Mouse (Mus musculus): ENCODE measurements around the gene Gatm. TPM values are rescaled to one million over a fixed set of nuclear protein-coding genes. Genes with fewer than 3 reads are reported as not detected.
A peak's percentile ranks its signal among the peaks of the same experiment; 100 is the strongest.

Gene Gatm
- polyA plus RNA-seq, 1 experiment from 2014 or later: 21.5 TPM

DNA sequence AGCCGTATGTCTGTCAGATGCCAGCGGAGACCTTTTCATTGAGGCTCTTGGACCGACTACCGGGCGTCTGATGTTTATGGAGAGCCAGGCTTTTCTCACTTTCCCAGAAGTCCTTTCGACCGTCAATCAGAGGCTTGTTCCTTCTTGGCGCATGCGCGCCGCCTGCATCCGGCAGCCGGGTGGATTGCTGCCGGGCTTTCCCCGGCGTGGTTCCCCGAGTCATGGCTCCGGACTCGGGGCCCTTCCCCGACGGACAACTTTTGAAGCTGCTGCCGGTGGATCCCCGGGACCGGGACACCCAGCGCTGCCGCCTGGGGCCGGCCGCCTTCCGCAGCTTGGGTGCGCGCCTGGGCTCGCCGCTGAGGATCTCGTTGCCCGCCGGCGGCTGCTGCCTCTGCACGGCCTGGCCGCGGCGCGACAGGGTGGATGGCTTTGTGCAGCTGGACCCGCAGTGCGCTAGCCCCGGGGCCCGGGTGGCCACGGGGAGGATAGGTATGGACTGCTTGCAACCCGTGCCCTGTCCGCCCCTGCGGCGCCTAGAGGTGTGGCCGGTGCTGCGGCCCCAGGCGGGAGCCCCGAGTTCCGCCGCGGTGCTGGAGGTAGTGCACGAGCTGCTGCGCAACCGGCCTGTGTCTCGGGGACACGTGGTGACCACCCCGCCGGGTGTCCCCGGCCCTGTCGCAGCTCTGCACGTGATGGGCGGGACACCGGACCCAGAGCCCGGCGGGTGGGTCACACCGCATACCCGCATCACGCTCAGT, 19.5 kb upstream of the Gatm start:
- Histone ChIP-seq H3K27ac (replicated peaks) (peak overlapping the region; percentile 88), H3K27me3 (ENCODE audit: low read depth, poor library complexity, severe bottlenecking) (0 out of 2 replicates have a peak, but pooled peaks cover 4% of the 10 kb centered on the region), H3K9me3 (replicated peaks) (no peaks in the 10 kb centered on the region), H3K4me1 (peaks cover 20% of the 10 kb centered on the region), H3K36me3 (peaks cover 27% of the 10 kb centered on the region), H3K4me3 (peak overlapping the region; percentile 100)
- under 1% methylated on average over 75 of the region's 75 CpGs for WGBS
- DNase-seq (ENCODE audit: low spot score): peak; percentile 89

DNA sequence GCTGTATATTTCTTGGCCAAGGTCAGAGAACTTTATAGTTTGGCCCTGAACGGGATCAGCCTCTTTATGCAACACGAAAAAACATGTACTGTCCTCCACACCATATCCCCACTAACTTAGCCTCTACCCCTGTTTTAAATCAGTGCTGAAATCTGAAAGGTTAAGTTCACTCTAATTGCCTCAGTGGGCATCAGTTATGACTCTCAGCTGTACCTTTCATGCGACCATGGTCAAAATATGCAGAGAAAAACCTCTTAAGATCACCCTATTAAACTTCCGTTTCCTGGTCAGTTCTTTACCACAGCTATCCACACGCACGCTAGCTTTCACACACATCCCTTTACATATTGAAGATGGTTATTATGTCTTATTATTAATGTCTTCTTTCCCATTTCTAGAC, 18.8 kb upstream of the Gatm start:
- H3K27ac ChIP-seq (replicated peaks): peak overlapping the region; percentile 88; the same call in 1 of the 2 replicates
- H3K36me3 ChIP-seq: peaks cover 27% of the 10 kb centered on the region
- H3K27me3 ChIP-seq (ENCODE audit: low read depth, poor library complexity, severe bottlenecking): 0 out of 2 replicates have a peak, but pooled peaks cover 4% of the 10 kb centered on the region
- WGBS: 73% methylated on average over 6 of the region's 6 CpGs
- peak overlapping the region; percentile 100 for H3K4me3 ChIP-seq
- no peaks in the 10 kb centered on the region for H3K9me3 ChIP-seq (replicated peaks)
- H3K4me1 ChIP-seq: peaks cover 20% of the 10 kb centered on the region
- DNase-seq (ENCODE audit: low spot score): no peak

DNA sequence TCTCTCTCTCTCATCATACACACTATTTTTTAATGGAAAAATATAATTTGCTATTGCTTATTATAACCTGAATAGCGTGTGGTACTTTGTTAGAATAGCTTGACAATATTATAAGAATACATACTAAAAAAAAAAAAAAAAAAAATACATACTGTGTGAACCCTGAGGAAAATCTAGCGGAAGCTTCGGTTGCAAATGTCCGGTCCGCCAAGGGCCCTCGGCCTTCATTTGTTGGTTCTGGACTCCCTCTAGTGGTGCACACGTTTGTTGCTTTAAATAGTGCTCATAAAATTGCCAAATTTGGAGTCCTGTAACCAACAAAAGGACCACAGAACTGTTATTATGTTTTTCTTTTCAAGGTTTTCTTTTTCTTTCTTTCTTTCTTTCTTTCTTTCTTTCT, 17.9 kb upstream of the Gatm start:
- Histone ChIP-seq H3K27ac (replicated peaks) (no peak overlapping the region), H3K9me3 (replicated peaks) (no peaks in the 10 kb centered on the region), H3K4me1 (peaks cover 20% of the 10 kb centered on the region), H3K36me3 (peaks cover 19% of the 10 kb centered on the region), H3K27me3 (ENCODE audit: low read depth, poor library complexity, severe bottlenecking) (0 out of 2 replicates have a peak, but pooled peaks cover 4% of the 10 kb centered on the region), H3K4me3 (no peak overlapping the region)
- WGBS: 4% methylated on average over 7 of the region's 7 CpGs
- peak; percentile 70 for DNase-seq (ENCODE audit: low spot score)

DNA sequence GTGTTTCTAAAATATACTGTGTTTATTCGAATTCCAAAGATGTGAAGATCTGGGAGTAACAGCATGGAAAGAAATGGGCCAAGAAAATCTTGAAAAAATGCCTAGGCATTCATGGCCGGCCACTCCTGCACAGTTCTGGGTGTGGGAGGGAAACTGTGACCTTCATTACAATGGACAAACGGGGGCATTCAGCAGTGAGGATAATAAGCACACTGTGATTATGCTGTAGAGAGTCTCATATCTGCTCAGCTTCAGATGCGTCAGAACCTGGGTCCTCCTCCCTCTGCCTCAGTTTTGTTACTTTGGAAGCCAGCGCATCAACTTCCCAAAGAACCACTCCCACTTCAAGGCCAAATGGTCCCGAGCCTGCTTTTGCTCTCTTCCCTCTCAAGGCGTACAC, 14.8 kb upstream of the Gatm start:
- no peak for DNase-seq (ENCODE audit: low spot score)
- Histone ChIP-seq H3K4me1 (peaks cover 6% of the 10 kb centered on the region), H3K27ac (replicated peaks) (no peak overlapping the region), H3K27me3 (ENCODE audit: low read depth, poor library complexity, severe bottlenecking) (0 out of 2 replicates have a peak, but pooled peaks cover 4% of the 10 kb centered on the region), H3K9me3 (replicated peaks) (no peaks in the 10 kb centered on the region), H3K36me3 (no peaks in the 10 kb centered on the region), H3K4me3 (no peak overlapping the region)
- WGBS: 75% methylated on average over 7 of the region's 7 CpGs

DNA sequence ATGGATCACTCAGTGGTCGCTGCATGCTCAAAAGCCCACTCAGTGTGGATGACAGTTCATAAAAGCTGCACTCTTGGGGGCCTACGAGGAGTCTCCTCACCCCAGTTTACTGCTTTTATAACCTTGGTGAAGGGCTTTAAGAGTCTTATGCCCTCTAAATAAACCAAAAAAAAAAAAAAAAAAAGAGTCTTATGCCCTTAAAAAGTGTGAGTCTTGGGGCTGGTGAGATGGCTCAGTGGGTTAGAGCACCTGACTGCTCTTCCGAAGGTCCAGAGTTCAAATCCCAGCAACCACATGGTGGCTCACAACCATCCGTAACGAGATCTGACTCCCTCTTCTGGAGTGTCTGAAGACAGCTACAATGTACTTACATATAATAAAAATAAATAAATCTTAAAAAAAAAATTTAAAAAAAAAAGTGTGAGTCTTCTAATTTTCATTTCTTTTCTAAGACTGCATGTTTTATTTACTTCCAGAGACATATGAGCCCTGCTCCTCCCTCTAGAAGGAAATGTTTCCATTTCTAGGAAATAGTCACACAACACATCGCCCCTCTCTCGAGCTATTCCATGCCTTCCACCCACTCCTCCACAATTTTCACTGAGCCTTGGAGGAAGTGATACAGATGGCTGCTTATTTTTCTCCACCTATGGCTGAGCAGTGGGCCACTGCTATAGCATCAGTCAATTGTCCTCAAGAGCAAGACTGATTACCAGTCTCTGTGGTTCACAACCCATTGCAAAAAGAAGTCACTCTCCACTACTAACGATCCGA, 10.4 kb upstream of the Gatm start:
- Histone ChIP-seq H3K27me3 (ENCODE audit: low read depth, poor library complexity, severe bottlenecking) (0 out of 2 replicates have a peak, but pooled peaks cover 4% of the 10 kb centered on the region), H3K4me3 (no peak overlapping the region), H3K36me3 (no peaks in the 10 kb centered on the region), H3K27ac (replicated peaks) (no peak overlapping the region), H3K4me1 (peaks cover 21% of the 10 kb centered on the region), H3K9me3 (replicated peaks) (no peaks in the 10 kb centered on the region)
- 82% methylated on average over 9 of the region's 9 CpGs for WGBS
- DNase-seq (ENCODE audit: low spot score): no peak

DNA sequence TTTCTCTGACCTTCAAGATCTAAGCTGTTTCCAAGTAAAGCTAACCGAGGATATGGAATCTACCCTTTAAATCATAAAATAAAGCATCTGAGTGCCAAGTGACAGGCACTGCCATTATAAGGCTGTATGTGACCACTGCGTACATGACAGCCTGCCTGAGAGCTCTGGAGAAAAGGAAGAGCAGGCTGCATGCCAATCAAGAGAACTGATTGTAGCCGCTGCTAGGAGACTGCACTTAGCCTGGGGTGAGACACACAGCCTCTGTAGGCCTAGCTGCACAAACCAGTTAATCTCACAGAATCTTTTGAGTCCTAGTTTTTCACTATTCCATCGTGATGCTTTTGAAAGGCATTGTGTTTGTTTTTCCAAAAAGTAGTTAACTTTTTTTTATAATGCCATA, 7.6 kb upstream of the Gatm start:
- WGBS: 24% methylated on average over 4 of the region's 4 CpGs
- Histone ChIP-seq H3K4me3 (no peak overlapping the region), H3K27ac (replicated peaks) (no peak overlapping the region), H3K4me1 (peaks cover 24% of the 10 kb centered on the region), H3K27me3 (ENCODE audit: low read depth, poor library complexity, severe bottlenecking) (no peaks in the 10 kb centered on the region), H3K9me3 (replicated peaks) (no peaks in the 10 kb centered on the region), H3K36me3 (no peaks in the 10 kb centered on the region)
- peak; percentile 41 for DNase-seq (ENCODE audit: low spot score)

DNA sequence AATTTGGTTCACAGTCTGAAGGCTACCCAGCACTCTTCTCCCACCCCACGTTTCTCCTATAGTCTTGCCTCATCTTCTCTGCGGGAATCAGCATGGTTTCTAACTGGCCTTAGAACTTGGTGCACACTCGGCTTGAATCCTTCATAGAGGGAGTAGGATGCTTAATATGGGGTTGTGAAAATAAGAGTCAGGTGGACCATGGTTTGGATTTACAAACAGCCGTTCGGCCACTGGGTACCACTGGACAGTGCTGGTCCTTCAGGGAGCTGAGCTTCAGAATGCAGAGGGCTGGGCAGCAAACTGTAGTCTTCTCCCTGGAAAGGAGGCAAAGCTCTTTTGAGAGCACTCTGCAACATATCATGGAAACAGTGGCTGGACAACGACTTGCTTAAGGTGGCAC, 6.7 kb upstream of the Gatm start:
- 0 out of 2 replicates have a peak, but pooled peaks cover 4% of the 10 kb centered on the region for H3K27me3 ChIP-seq (ENCODE audit: low read depth, poor library complexity, severe bottlenecking)
- H3K36me3 ChIP-seq: no peaks in the 10 kb centered on the region
- 85% methylated on average over 6 of the region's 6 CpGs for WGBS
- peak overlapping the region; percentile 49; the same call in 1 of the 2 replicates for H3K27ac ChIP-seq (replicated peaks)
- H3K9me3 ChIP-seq (replicated peaks): no peaks in the 10 kb centered on the region
- peaks cover 24% of the 10 kb centered on the region for H3K4me1 ChIP-seq
- no peak for DNase-seq (ENCODE audit: low spot score)
- no peak overlapping the region for H3K4me3 ChIP-seq

DNA sequence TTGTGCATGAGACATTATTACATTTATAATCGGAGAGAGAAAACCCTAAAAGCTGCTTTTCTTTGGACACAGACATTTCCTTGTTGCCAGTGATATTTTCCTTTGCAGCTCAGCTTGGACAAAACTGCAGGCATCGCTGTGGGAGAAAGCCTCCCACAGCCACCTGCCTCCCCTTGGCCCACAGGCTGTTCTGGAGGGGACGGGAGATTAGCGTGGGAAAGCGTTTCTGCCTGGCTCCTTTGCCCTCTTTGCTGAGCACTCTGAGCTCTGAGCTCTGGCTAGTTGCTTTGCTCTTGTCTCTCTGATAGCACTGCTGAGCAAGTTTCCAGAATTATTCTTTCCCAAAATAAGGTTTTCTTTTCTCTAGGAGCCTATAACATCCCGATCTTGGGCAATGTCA, 5.1 kb upstream of the Gatm start:
- H3K27ac ChIP-seq (replicated peaks): no peak overlapping the region
- 75% methylated on average over 6 of the region's 6 CpGs for WGBS
- no peak for DNase-seq (ENCODE audit: low spot score)
- H3K27me3 ChIP-seq (ENCODE audit: low read depth, poor library complexity, severe bottlenecking): peaks cover 18% of the 10 kb centered on the region
- H3K4me3 ChIP-seq: no peak overlapping the region
- H3K4me1 ChIP-seq: peaks cover 26% of the 10 kb centered on the region
- H3K9me3 ChIP-seq (replicated peaks): no peaks in the 10 kb centered on the region
- no peaks in the 10 kb centered on the region for H3K36me3 ChIP-seq

DNA sequence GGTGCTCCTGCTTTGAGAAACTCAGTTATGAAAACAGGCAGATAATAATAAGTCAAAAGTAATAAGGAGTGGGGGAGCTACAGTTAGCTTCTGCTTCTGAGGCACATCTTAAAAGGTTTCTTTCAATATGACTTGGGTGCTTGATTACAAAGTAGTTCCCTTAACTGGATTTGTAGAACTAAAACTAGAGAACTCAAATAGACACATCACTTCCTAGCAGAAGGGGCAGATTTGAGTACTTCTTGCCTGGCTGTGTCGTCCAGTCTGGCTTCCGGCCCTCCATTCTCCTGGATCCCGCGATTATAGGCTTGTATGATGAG, 511 bp upstream of the Gatm start:
- peak overlapping the region; percentile 71 for H3K4me3 ChIP-seq
- WGBS: 87% methylated on average over 4 of the region's 4 CpGs
- no peak for DNase-seq (ENCODE audit: low spot score)

DNA sequence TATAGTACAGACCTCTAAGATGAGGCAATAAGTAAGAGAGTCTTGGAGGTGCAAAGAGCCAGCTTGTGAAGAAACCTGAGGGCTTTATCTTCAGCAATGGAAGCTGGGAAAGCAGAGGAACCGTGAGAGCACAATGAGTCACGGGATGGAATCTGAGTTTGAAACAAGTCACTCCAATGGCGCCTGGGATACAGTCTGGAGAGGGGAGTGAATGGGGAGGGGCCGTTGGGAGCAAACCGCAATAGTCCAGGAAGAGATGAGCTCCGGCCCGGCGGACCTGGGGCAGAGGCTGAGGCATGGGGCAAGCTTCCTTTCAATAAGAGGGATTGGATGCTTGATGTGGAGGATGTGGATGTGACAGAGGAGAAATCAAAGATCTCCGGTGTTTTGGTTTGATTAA, 2.3 kb downstream of the Gatm start:
- no peak for DNase-seq (ENCODE audit: low spot score)
- Histone ChIP-seq H3K4me1 (peaks cover 10% of the 10 kb centered on the region), H3K9me3 (replicated peaks) (no peaks in the 10 kb centered on the region), H3K4me3 (no peak overlapping the region), H3K27me3 (ENCODE audit: low read depth, poor library complexity, severe bottlenecking) (peaks cover 31% of the 10 kb centered on the region), H3K27ac (replicated peaks) (no peak overlapping the region), H3K36me3 (no peaks in the 10 kb centered on the region)
- WGBS: 83% methylated on average over 9 of the region's 9 CpGs

More for the DNA sequence above, 511 bp upstream of the Gatm start:
- H3K27ac ChIP-seq (replicated peaks): peak overlapping the region; percentile 83; the same call in 1 of the 2 replicates
- no peaks in the 10 kb centered on the region for H3K36me3 ChIP-seq
- peaks cover 13% of the 10 kb centered on the region for H3K4me1 ChIP-seq
- H3K27me3 ChIP-seq (ENCODE audit: low read depth, poor library complexity, severe bottlenecking): peaks cover 31% of the 10 kb centered on the region
- H3K9me3 ChIP-seq (replicated peaks): no peaks in the 10 kb centered on the region

DNA sequence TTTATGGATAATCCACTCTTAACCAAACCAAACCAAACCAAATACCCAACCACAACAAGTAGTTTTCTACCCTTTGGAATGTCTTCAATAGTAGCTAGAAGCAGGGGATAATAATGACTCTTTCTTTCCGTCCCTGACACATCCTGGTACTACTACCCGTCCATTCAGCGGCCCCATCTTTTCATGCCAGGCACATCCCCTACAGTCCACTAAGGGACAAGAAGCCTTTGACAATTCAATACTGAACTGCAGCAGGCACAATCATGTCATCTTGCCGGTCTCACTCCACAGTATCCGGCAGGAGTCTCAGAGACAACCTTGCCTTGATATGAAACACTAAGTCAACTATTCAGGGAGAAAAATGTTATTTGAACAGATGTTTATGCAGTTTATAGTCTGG, 5.3 kb downstream of the Gatm start:
- 90% methylated on average over 5 of the region's 5 CpGs for WGBS
- H3K27me3 ChIP-seq (ENCODE audit: low read depth, poor library complexity, severe bottlenecking): peaks cover 12% of the 10 kb centered on the region; the same call in 1 of the 2 replicates
- peaks cover 4% of the 10 kb centered on the region for H3K4me1 ChIP-seq
- H3K27ac ChIP-seq (replicated peaks): no peak overlapping the region
- no peak for DNase-seq (ENCODE audit: low spot score)
- no peak overlapping the region for H3K4me3 ChIP-seq
- H3K36me3 ChIP-seq: no peaks in the 10 kb centered on the region
- no peaks in the 10 kb centered on the region for H3K9me3 ChIP-seq (replicated peaks)

DNA sequence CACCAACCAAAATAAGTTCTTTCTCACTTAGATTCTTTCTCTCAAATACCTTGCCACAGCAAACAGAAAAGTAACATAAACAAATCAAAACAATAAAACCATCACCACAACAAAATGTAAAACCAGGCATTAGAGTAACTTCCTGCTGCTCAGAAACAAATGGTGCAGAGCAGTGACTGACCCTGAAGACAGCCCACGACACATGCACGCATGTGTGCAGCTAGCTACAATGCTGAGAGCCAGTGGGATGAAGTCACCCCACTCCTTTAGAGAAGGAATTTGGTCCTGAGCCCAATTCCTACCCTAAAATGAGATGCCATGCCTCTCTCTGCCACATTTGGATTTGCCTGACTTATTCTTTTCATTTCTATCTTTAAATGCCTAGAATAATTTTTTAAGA, 9.7 kb downstream of the Gatm start:
- Histone ChIP-seq H3K4me1 (no peaks in the 10 kb centered on the region), H3K27ac (replicated peaks) (no peak overlapping the region), H3K9me3 (replicated peaks) (no peaks in the 10 kb centered on the region), H3K4me3 (no peak overlapping the region), H3K36me3 (no peaks in the 10 kb centered on the region), H3K27me3 (ENCODE audit: low read depth, poor library complexity, severe bottlenecking) (no peaks in the 10 kb centered on the region)
- WGBS: 90% methylated on average over 2 of the region's 2 CpGs
- DNase-seq (ENCODE audit: low spot score): no peak

DNA sequence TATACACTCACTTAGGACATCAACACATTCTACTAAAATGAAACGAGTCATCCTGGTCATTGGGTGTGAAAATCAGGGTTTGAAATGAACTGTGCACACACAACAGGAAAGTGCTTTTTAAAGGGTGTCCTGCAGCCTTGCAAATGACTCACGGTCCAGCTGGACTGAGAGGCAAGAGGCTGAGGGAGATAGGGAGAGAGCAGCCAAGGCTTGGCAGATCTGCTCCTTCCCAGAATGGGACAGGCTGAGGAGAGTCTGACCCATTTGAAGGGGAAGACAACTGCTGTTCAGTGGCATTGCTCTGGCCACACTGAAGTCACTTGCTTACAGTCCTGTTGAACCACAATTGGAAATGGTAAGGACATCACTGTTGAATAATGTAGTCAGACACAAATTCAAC, 11.4 kb downstream of the Gatm start:
- no peak for DNase-seq (ENCODE audit: low spot score)
- WGBS: 77% methylated on average over 2 of the region's 2 CpGs
- Histone ChIP-seq H3K9me3 (replicated peaks) (no peaks in the 10 kb centered on the region), H3K4me1 (no peaks in the 10 kb centered on the region), H3K4me3 (no peak overlapping the region), H3K36me3 (no peaks in the 10 kb centered on the region), H3K27ac (replicated peaks) (no peak overlapping the region), H3K27me3 (ENCODE audit: low read depth, poor library complexity, severe bottlenecking) (no peaks in the 10 kb centered on the region)
